Mouse (Mus musculus) common myeloid progenitor, adult 5-6 weeks (primary cell): Measurements from ENCODE around the gene Apoa5. TPM values are rescaled to one million over a fixed set of nuclear protein-coding genes. Genes with fewer than 3 reads are reported as not detected.

Source experiments
- ATAC-seq: replicated peaks from 2 replicates; pipeline ENCODE4 v1.8.0; 2016; ENCODE audit warnings: low read depth, mild to moderate bottlenecking, moderate TSS enrichment, inconsistent platforms; ENCODE audit not compliant: poor library complexity, severe bottlenecking
- total RNA-seq: library from RNA; stranded (forward); fragments of 200-1000, 187-1606 nt; gene quantifications from 2 replicates; pipeline ENCODE4 v1.2.3, GENCODE M21; 2017

Gene Apoa5
- not detected in 2 replicates for total RNA-seq

DNA sequence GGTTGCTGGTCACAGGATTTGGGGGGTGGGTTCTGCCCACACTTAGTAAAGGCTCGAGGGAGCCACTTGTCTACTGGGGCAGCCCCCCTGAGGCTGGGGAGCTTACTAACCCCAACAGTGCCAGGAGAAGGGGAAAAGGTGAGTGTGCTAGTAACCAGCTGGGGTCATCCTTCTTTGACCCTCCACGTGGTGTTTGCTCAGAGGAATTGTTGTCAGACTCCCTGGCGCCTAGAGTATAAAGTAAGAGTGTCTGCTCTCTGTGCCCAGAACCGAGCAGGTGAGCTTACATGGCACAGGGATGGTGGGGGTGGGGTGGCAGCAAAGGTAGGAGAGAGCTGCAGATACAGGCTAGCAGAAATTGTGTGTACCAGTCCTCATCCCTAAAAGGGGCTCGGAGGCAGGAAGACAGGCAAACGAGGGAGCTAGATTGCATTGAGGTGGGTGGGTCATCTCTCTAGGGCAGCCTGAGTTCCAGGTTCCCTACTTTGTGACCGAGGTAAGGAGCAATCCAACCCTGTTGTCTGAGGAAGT lies at the start of gene Apoa5:
Apoa5 (plus strand) TSS at position 291 of the 531 bp plus-strand sequence.
- no peak for ATAC-seq

GRCm38 (mm10) chr9:46223090-46223489 lies 45.3 kb upstream of the Apoa5 start:
- no peak for ATAC-seq

DNA sequence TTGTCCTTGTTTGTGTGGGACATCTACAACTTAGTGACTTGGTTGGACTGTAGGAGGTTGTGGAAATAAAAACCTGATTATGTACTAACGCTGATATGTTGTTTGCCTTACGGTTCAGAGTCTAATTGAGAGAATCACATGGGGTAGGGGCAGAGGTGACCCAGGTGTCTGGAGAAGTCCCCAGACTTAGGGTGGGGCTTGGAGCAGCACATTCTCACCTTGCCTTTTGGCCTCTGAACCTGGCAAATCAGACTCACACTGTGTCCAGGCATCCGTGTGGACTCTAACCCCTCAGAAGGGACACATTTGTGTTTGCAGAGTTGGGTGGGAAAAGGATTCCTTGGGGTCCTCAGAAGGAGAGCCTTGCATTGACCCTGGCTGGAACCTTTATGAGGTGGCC lies 44.3 kb upstream of the Apoa5 start:
- ATAC-seq, result no peak

- no peak for ATAC-seq
Observed at GRCm38 (mm10) chr9:46224945-46225660, 43.3 kb upstream of the Apoa5 start.

GRCm38 (mm10) chr9:46227064-46227614 lies 41.3 kb upstream of the Apoa5 start:
- no peak for ATAC-seq

DNA sequence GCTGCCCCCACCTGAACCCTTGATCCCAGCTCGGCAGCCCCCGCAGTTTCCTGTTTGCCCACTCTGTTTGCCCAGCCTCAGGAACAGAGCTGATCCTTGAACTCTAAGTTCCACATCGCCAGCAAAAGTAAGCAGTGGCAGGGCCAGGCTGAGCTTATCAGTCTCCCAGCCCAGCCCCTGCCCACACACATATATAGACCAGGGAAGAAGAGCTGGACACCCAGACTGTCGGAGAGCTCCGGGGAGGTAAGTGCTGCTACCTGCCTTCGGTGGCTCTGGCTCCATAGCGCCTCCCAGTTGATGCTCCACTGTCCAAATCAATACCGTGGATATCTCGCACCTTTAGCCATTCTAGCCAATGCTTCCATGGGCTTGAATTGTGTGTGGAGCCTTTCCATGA lies 39.9 kb upstream of the Apoa5 start, which contains the start of gene Apoa1:
Apoa1 (plus strand) TSS at position 90 of the 400 bp plus-strand sequence.
- no peak for ATAC-seq

- peak; percentile 95 for ATAC-seq
Observed at GRCm38 (mm10) chr9:46229573-46230449, 38.6 kb upstream of the Apoa5 start.

- no peak for ATAC-seq
Observed at GRCm38 (mm10) chr9:46230450-46230975, 37.9 kb upstream of the Apoa5 start.

- no peak for ATAC-seq
Observed at GRCm38 (mm10) chr9:46235196-46235595, 33.2 kb upstream of the Apoa5 start.

DNA sequence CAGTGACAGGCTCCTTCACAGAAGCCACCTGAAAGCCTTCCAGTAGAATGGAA lies 33.0 kb upstream of the Apoa5 start, which contains the start of gene Apoc3:
Apoc3 (minus strand) TSS at position 41 of the 53 bp plus-strand sequence.
- ATAC-seq, result no peak

DNA sequence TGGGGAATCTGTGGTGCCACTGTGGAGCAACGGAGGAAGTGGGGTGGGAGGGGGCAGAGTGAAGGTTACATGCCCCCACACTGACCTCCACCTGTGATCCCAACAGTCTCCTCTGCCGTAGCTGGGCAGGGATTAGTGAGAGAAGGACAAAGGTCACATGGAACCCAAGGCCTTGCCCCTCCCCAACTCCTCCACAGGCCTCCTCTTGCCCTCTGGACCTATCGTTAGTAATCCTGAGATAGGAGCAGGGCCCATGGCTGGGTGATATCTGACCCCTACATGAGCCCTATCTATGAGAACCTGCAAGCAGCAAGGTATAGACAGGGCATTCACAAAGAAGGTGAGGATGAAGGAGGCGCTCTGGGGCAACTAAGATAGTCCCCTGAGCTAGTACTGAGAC lies 32.8 kb upstream of the Apoa5 start:
- ATAC-seq, result no peak

GRCm38 (mm10) chr9:46238850-46239249 lies 29.6 kb upstream of the Apoa5 start:
- ATAC-seq, result no peak

- ATAC-seq, result no peak
Observed at GRCm38 (mm10) chr9:46240526-46241153, 27.8 kb upstream of the Apoa5 start, which contains the start of gene Apoa4. Gene Apoa4 (plus strand): TSS chr9:46240696.

GRCm38 (mm10) chr9:46241818-46242217 lies 26.6 kb upstream of the Apoa5 start:
- no peak for ATAC-seq

DNA sequence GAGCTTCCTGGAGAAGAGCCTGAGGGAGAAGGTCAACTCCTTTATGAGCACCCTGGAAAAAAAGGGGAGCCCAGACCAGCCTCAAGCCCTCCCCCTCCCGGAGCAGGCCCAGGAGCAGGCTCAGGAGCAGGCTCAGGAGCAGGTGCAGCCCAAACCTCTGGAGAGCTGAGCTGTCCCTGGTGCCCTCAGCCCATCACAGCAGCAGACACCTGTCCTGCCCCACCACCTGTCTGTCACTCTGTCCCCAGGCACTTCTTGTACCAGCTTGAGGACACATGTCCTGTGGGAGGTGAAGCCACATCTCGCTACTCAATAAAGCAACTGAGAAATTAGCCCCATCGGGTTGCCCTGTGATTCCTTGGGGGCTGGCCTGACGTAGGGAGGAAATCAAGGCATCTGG lies 25.3 kb upstream of the Apoa5 start:
- ATAC-seq, result no peak

DNA sequence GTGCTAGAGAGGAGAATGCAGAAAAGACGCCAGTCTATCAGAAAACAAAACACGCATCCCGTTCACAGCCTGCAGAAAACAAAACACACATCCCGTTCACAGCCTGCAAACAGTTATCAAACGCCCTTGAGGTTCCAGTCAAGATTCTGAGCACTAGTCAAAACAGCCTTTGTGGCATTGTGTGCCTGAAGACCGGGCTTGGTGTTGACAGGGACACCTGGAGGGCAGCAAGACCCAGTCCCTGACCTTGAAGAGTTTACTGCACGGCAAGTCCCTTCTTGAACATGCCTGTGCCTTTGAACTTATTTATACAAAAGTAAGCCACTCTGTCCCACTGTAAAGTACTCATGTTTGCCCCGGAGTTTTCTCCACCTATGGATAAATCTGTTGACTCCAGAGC lies 24.8 kb upstream of the Apoa5 start:
- no peak for ATAC-seq

GRCm38 (mm10) chr9:46246752-46247324 lies 21.6 kb upstream of the Apoa5 start:
- ATAC-seq, result peak; percentile 93

- no peak for ATAC-seq
Observed at GRCm38 (mm10) chr9:46256177-46256576, 12.3 kb upstream of the Apoa5 start.

DNA sequence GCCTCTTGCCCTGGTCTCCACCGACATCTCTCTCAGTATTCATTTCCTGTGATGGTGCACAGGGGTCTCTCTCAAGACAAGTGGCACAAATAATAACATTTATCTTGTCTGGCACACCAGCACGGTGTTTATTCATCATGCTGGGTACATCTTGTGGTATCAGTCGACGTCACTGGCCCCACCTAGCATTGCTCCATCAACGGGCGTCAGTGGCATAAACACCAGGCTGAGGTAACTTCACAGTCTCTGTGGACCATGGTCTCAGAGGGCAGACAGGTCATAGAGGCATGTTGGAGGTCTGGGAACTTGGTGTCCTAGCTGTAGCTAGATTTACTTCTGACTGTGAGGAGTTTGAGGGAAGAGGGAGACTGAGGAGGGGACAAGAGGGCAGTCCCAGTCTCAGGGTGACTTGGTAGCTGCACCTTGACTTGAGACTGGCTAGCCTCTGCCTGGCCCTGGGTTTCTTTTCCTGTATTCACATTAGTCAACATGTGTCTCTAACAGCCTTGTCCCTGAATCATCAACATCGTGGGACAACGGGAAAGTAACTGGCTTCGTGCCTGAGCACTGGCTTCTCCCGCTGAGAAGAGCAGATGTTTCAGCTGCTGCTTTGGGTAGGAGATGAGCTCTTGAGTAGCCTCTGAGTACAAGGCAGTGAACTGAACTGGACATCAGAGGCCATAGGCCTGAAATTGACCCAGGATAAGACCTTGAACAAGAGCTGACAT lies 11.6 kb upstream of the Apoa5 start:
- no peak for ATAC-seq
